Comparison of ENCODE assay signal across 10 mouse cellular contexts in the genomic region with DNA sequence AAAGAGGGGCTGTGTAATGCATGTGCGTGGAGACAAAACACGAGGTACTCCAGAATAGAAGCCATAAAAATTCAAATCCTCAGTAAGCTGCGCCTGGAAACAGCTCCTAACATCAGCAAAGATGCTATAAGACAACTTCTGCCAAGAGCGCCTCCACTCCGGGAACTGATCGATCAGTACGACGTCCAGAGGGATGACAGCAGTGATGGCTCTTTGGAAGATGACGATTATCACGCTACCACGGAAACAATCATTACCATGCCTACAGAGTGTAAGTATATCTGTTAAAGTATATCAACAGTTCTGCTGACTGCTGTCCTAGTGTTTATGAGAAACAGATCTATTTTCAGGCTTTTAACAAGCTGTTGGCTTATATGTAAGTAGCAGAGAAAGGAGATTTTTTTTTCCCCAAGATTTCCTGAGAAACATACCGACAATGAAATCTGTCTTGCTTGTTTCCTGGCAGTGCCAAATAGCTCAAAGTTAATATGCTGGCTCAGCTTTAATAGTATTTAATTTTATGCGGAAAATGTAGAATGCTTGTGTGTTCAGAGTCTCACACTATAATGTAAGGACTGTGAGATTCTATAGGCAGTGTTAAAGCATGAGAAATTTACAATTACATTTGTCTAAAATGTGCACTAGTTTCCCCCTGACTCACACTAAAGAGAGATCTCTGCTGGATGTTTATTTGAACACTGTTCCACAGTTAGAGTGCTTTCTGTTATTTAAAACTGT. TPM values are rescaled to one million over a fixed set of nuclear protein-coding genes. Genes with fewer than 3 reads are reported as not detected.
A peak's percentile ranks its signal among the peaks of the same experiment; 100 is the strongest.
DNase-seq lines count a peak whose midpoint lies in the region; ATAC-seq and TF ChIP-seq lines count a peak whose summit lies in the region.
"Had no signal": no experiment of that assay in that cellular context is flagged by ENCODE, and none has a peak within 500 bp of the region (broad histone marks: within the 10 kb centered on the region; RNA-seq: fewer than 3 reads in every experiment).

No protein-coding gene starts in this region.

- ATAC-seq in stomach, embryonic 15.5 days (ENCODE audit: insufficient read depth, low FRiP score, low read depth), result no peak
- no peak for ATAC-seq in megakaryocyte-erythroid progenitor cell, adult 5-6 weeks (replicated peaks; ENCODE audit: low FRiP score, low TSS enrichment, poor library complexity, severe bottlenecking)

- H3K27ac ChIP-seq in left cerebral cortex, adult 2 months, result no peak overlapping the region
- H3K27ac ChIP-seq in stomach, embryonic 15.5 days, result no peak overlapping the region

- H3K4me2 ChIP-seq in stomach, embryonic 15.5 days, result peak overlapping the region; percentile 14; the same call in 1 of the 2 replicates
- H3K4me2 ChIP-seq: heart, embryonic 12.5 days had no signal

- H3K36me3 ChIP-seq in stomach, embryonic 15.5 days, result no peaks in the 10 kb centered on the region
- H3K36me3 ChIP-seq: heart, embryonic 12.5 days had no signal

- DNase-seq in left cerebral cortex, adult 11 months (ENCODE audit: low spot score), result peak; percentile 4
- DNase-seq in left cerebral cortex, postnatal 4 days, result no peak
- peak; percentile 22 to 57 for DNase-seq in frontal cortex, adult 2 months (ENCODE audit: extremely low spot score in 1 of 2, low spot score in 1 of 2)
- DNase-seq in left cerebral cortex, adult 2 months (ENCODE audit: extremely low spot score in 1 of 2, low spot score in 2 of 2), result no peak
- no peak for DNase-seq in c-Kit-positive CD71-positive TER-119-positive erythroid progenitor cells, embryonic 14.5 days (ENCODE audit: low spot score)

- peak overlapping the region; percentile 32; the same call in 1 of the 2 replicates for H3K4me3 ChIP-seq in left cerebral cortex, adult 2 months
- no peak overlapping the region for H3K4me3 ChIP-seq in stomach, embryonic 15.5 days (replicated peaks)
- H3K4me3 ChIP-seq: heart, embryonic 12.5 days had no signal

- intact Hi-C loops in left cerebral cortex, postnatal 4 days (cut with DNase I), result no loop called here
- intact Hi-C loops in left cerebral cortex, adult 2 months (cut with DNase I), result no loop called here

- 40% methylated on average over 13 of the region's 13 CpGs for WGBS in stomach, embryonic 15.5 days

- no peaks in the 10 kb centered on the region for H3K9me3 ChIP-seq in stomach, embryonic 15.5 days
- H3K9me3 ChIP-seq: heart, embryonic 12.5 days had no signal

- H3K4me1 ChIP-seq in stomach, embryonic 15.5 days, result peaks cover 4% of the 10 kb centered on the region; the same call in 1 of the 2 replicates

- H3K9ac ChIP-seq in stomach, embryonic 15.5 days, result no peak overlapping the region
- H3K9ac ChIP-seq: heart, embryonic 12.5 days had no signal

- no peak for TF ChIP-seq CTCF in left cerebral cortex, adult 2 months (IDR thresholded peaks at IDR 0.05)

- no peaks in the 10 kb centered on the region for H3K27me3 ChIP-seq in stomach, embryonic 15.5 days (replicated peaks)
- H3K27me3 ChIP-seq: heart, embryonic 12.5 days had no signal

RNA-seq across cellular contexts. Expression of a gene that starts 0.6 kb away (rescaled TPM):
- total RNA-seq in left cerebral cortex, postnatal 4 days (2021), result 1 to 10 TPM; 1.2 to 1.3 TPM
- 0.11 and 0.34 TPM in 2 replicates for polyA plus RNA-seq in frontal cortex, adult 2 months (2012; rRNA removed)
- total RNA-seq in left cerebral cortex, adult 2 months (2021), result under 1 TPM; 0.33 to 0.50 TPM
- polyA plus RNA-seq in stomach, embryonic 15.5 days (2015; fragmentation: Nextera tagmentation; extraction: Ambion mirVana), result 0.06 and 0.45 TPM in 2 replicates
- total RNA-seq in megakaryocyte-erythroid progenitor cell, adult 5-6 weeks (2014; fragmentation: Nextera tagmentation), result not detected in 2 replicates
- total RNA-seq in megakaryocyte-erythroid progenitor cell, adult 5-6 weeks (2017), result not detected in 2 replicates
- total RNA-seq: ES-E14; monocyte, adult 5-6 weeks had no signal

RNA-seq across cellular contexts. Expression of a gene that starts 42.1 kb away (rescaled TPM):
- total RNA-seq in left cerebral cortex, postnatal 4 days (2021), result 1 to 10 TPM; 8.5 TPM
- polyA plus RNA-seq in frontal cortex, adult 2 months (2012; rRNA removed), result 10.4 and 15.2 TPM in 2 replicates
- total RNA-seq in left cerebral cortex, adult 2 months (2021), result 10 to 100 TPM; 12.8 to 13.7 TPM
- polyA plus RNA-seq in stomach, embryonic 15.5 days (2015; fragmentation: Nextera tagmentation; extraction: Ambion mirVana), result 13.5 and 14.5 TPM in 2 replicates
- 0.20 TPM in 1 of 2 replicates, not detected in the other for total RNA-seq in megakaryocyte-erythroid progenitor cell, adult 5-6 weeks (2014; fragmentation: Nextera tagmentation)
- total RNA-seq in megakaryocyte-erythroid progenitor cell, adult 5-6 weeks (2017), result 0.30 TPM in 1 of 2 replicates, not detected in the other

Comparison
In these comparisons a context has a peak if more than half of its experiments do, and no peak if none do; other contexts are left out.
1. DNase-seq: peak in left cerebral cortex, adult 11 months (single experiment) and frontal cortex, adult 2 months (2 of 2); none in left cerebral cortex, postnatal 4 days (single experiment), left cerebral cortex, adult 2 months (0 of 2) and c-Kit-positive CD71-positive TER-119-positive erythroid progenitor cells, embryonic 14.5 days (single experiment).
2. RNA of a gene that starts 42.1 kb away (total RNA-seq): 12.8 to 13.7 TPM in left cerebral cortex, adult 2 months and 8.5 TPM in left cerebral cortex, postnatal 4 days; 0.20 to 0.30 TPM in megakaryocyte-erythroid progenitor cell, adult 5-6 weeks; every median in the first group is over 4 times any median in the second.